17 mouse cellular contexts compared by ENCODE assay signal in the genomic region with DNA sequence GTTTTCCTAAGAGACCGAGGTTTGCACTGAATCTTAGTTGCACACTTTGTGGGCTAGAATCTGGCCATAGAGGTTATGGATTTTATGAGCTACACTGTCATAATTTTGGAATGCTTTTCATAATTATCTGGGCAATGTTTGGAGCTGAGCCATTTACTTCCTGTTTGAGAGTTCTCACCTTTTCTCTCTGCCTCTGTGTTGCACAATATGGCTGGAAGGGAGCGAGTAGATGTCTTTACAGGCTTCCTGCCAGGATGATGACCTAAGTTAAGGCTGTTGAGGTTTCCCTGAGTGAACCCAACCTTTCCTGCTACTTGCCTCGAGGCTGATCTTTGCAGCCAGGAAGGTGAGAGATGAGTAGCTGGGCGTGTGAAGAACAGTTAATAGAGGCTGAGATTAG.
"Had no signal": no experiment of that assay in that cellular context is flagged by ENCODE, and none has a peak within 500 bp of the region (broad histone marks: within the 10 kb centered on the region; RNA-seq: fewer than 3 reads in every experiment).

No protein-coding gene starts in this region.

- H3K36me3 ChIP-seq: limb, embryonic 13.5 days; liver, embryonic 12.5 days; lung, embryonic 15.5 days; midbrain, embryonic 12.5 days; neural tube, embryonic 13.5 days had no signal

- H3K4me1 ChIP-seq: limb, embryonic 13.5 days; liver, embryonic 12.5 days; midbrain, embryonic 12.5 days had no signal

- H3K4me3 ChIP-seq: limb, embryonic 13.5 days; liver, embryonic 12.5 days; lung, embryonic 15.5 days; midbrain, embryonic 12.5 days; neural tube, embryonic 13.5 days had no signal

- H3K27me3 ChIP-seq: limb, embryonic 13.5 days; lung, embryonic 15.5 days; midbrain, embryonic 12.5 days; neural tube, embryonic 13.5 days had no signal

- H3K9ac ChIP-seq: limb, embryonic 13.5 days; liver, embryonic 12.5 days; lung, embryonic 15.5 days; midbrain, embryonic 12.5 days; neural tube, embryonic 13.5 days had no signal

- DNase-seq: kidney, adult 8-10 months; kidney, postnatal 25 days; layer of hippocampus, adult 9-11 months; layer of hippocampus, postnatal 36 days; left cerebral cortex, postnatal 4 days; retina, postnatal 1 day; right cerebral cortex, postnatal 4 days; spleen, adult 18-20 months; thymus, adult 18-20 months; thymus, postnatal 25 days had no signal

- H3K9me3 ChIP-seq: limb, embryonic 13.5 days; liver, embryonic 12.5 days; lung, embryonic 15.5 days; midbrain, embryonic 12.5 days; neural tube, embryonic 13.5 days had no signal

- H3K4me2 ChIP-seq: limb, embryonic 13.5 days; liver, embryonic 12.5 days; lung, embryonic 15.5 days; midbrain, embryonic 12.5 days; neural tube, embryonic 13.5 days had no signal

- H3K27ac ChIP-seq: limb, embryonic 13.5 days; liver, embryonic 12.5 days; lung, embryonic 15.5 days; midbrain, embryonic 12.5 days; neural tube, embryonic 13.5 days had no signal

- ATAC-seq: intestine, postnatal 0 days; liver, embryonic 12.5 days; midbrain, embryonic 16.5 days had no signal
